Mouse (Mus musculus) brain, embryonic 14.5 days (tissue): ENCODE measurements around the gene C1galt1c1.

Experiments
- CTCF ChIP-seq: fragments of 200-500 bp; IDR thresholded peaks from 2 replicates; pipeline ENCODE4 v1.5.1; 2012; ENCODE audit warnings: inconsistent platforms, mild to moderate bottlenecking, moderate library complexity, borderline replicate concordance; ENCODE audit not compliant: insufficient read depth, insufficient read length; ENCODE audit errors: extremely low read depth
- POLR2A ChIP-seq: fragments of 200-500 bp; IDR thresholded peaks from 2 replicates; pipeline ENCODE4 v1.6.1; 2012; ENCODE audit warnings: mild to moderate bottlenecking, inconsistent platforms, borderline replicate concordance; ENCODE audit not compliant: poor library complexity, insufficient read depth, insufficient read length, severe bottlenecking; ENCODE audit errors: extremely low read depth

GRCm38 (mm10) chrX:38681972-38682371 lies 47.1 kb upstream of the C1galt1c1 start:
- TF ChIP-seq CTCF (no peak), POLR2A (no peak)
